Mouse (Mus musculus): ENCODE measurements around the gene Gm9972.

- TF ChIP-seq CTCF (IDR thresholded peaks at IDR 0.05; ENCODE audit: low read depth) = no peak
- no peak for TF ChIP-seq EP300 (optimal IDR thresholded peaks at IDR 0.05)
These were observed 24.0 kb downstream of the Gm9972 start for GRCm38 (mm10) chr11:43059437-43059970.

Measured in stomach, postnatal 0 days (tissue).